Mouse (Mus musculus) erythroblast, embryonic 14.5 days (primary cell): Measurements from ENCODE around the gene Spocd1. TPM values are rescaled to one million over a fixed set of nuclear protein-coding genes. Genes with fewer than 3 reads are reported as not detected.

ENCODE experiments used
- H3K27me3 ChIP-seq: 2 replicates; pipeline ENCODE4 v1.6.1; 2012; ENCODE audit warnings: inconsistent platforms; ENCODE audit not compliant: control insufficient read depth
- H3K36me3 ChIP-seq: 2 replicates; pipeline ENCODE4 v1.6.1; 2012; ENCODE audit warnings: mild to moderate bottlenecking, inconsistent platforms; ENCODE audit not compliant: control insufficient read depth
- H3K4me1 ChIP-seq: 2 replicates; pipeline ENCODE4 v1.6.1; 2012; ENCODE audit warnings: inconsistent platforms; ENCODE audit not compliant: control insufficient read depth
- H3K4me3 ChIP-seq: replicated peaks from 2 replicates; pipeline ENCODE3; 2012; ENCODE audit warnings: moderate library complexity, mild to moderate bottlenecking, inconsistent platforms
- H3K9me3 ChIP-seq: 2 replicates; pipeline ENCODE4 v1.6.1; 2012; ENCODE audit warnings: low read length, inconsistent platforms, mixed read lengths; ENCODE audit not compliant: control insufficient read depth
- GATA1 ChIP-seq: IDR thresholded peaks from 2 replicates; pipeline ENCODE4 v1.6.1; 2012; ENCODE audit warnings: low read length, inconsistent platforms, mixed read lengths
- TAL1 ChIP-seq: IDR thresholded peaks from 3 replicates; pipeline ENCODE4 v1.6.1; 2012; ENCODE audit warnings: low read length, inconsistent platforms, mixed read lengths
- polyA plus RNA-seq: library from polyadenylated mRNA; stranded (reverse); fragments of >175 nt; gene quantifications from 2 replicates; pipeline ENCODE4 v1.2.3, GENCODE M21; 2012

Gene Spocd1
- polyA plus RNA-seq, 1 experiment, result not detected

GRCm38 (mm10) chr4:130001710-130002109 lies 72.7 kb downstream of the Spocd1 start:
- Histone ChIP-seq H3K4me3 (no peak overlapping the region), H3K27me3 (peaks cover 33% of the 10 kb centered on the region), H3K9me3 (no peaks in the 10 kb centered on the region), H3K36me3 (no peaks in the 10 kb centered on the region), H3K4me1 (peaks cover 3% of the 10 kb centered on the region; the same call in 1 of the 2 replicates)
- TF ChIP-seq GATA1, result no peak
- no peak for TF ChIP-seq TAL1

- TF ChIP-seq TAL1 (no peak), GATA1 (no peak)
- Histone ChIP-seq H3K27me3 (peaks cover 37% of the 10 kb centered on the region), H3K4me1 (peaks cover 3% of the 10 kb centered on the region; the same call in 1 of the 2 replicates), H3K36me3 (no peaks in the 10 kb centered on the region), H3K9me3 (no peaks in the 10 kb centered on the region), H3K4me3 (no peak overlapping the region)
Observed at GRCm38 (mm10) chr4:130002157-130002556, 73.1 kb downstream of the Spocd1 start.

- Histone ChIP-seq H3K4me3 (no peak overlapping the region), H3K4me1 (peaks cover 3% of the 10 kb centered on the region; the same call in 1 of the 2 replicates), H3K27me3 (peaks cover 45% of the 10 kb centered on the region), H3K9me3 (no peaks in the 10 kb centered on the region), H3K36me3 (no peaks in the 10 kb centered on the region)
- no peak for TF ChIP-seq GATA1
- no peak for TF ChIP-seq TAL1
Observed at GRCm38 (mm10) chr4:130005593-130005992, 76.5 kb downstream of the Spocd1 start.

- no peak overlapping the region for H3K4me3 ChIP-seq
- H3K27me3 ChIP-seq, result peaks cover 45% of the 10 kb centered on the region
Observed at GRCm38 (mm10) chr4:130006533-130006932, 77.5 kb downstream of the Spocd1 start.

More at GRCm38 (mm10) chr4:130006533-130006932, 77.5 kb downstream of the Spocd1 start:
- no peak for TF ChIP-seq GATA1
- TF ChIP-seq TAL1, result no peak
- H3K4me1 ChIP-seq, result peaks cover 3% of the 10 kb centered on the region; the same call in 1 of the 2 replicates
- H3K9me3 ChIP-seq, result no peaks in the 10 kb centered on the region
- no peaks in the 10 kb centered on the region for H3K36me3 ChIP-seq

Other genes with a start within 250 kb of the Spocd1 start
- 1.0 and 1.4 TPM in 2 replicates for gene Tmem39b, start 232.4 kb upstream of the Spocd1 start, polyA plus RNA-seq
- gene Khdrbs1, start 186.9 kb upstream of the Spocd1 start, polyA plus RNA-seq, result 5.8 and 6.3 TPM in 2 replicates
- 3.6 and 4.7 TPM in 2 replicates for gene Ptp4a2, start 118.0 kb upstream of the Spocd1 start, polyA plus RNA-seq
- gene Adgrb2, start 55.6 kb downstream of the Spocd1 start, polyA plus RNA-seq, result 0.02 TPM in 1 of 2 replicates, not detected in the other
- gene Col16a1, start 118.6 kb downstream of the Spocd1 start, polyA plus RNA-seq, result not detected in 2 replicates
- 3.1 and 3.8 TPM in 2 replicates for gene Pef1, start 173.3 kb downstream of the Spocd1 start, polyA plus RNA-seq
- not detected in 2 replicates for gene Hcrtr1, start 210.1 kb downstream of the Spocd1 start, polyA plus RNA-seq
- gene Tinagl1, start 245.9 kb downstream of the Spocd1 start, polyA plus RNA-seq, result 58.6 and 58.7 TPM in 2 replicates